Mouse (Mus musculus): ENCODE data around the gene Zdhhc23. TPM values are rescaled to one million over a fixed set of nuclear protein-coding genes. Genes with fewer than 3 reads are reported as not detected.

Gene Zdhhc23
- polyA plus RNA-seq, 1 experiment, result 0.40 TPM

DNA sequence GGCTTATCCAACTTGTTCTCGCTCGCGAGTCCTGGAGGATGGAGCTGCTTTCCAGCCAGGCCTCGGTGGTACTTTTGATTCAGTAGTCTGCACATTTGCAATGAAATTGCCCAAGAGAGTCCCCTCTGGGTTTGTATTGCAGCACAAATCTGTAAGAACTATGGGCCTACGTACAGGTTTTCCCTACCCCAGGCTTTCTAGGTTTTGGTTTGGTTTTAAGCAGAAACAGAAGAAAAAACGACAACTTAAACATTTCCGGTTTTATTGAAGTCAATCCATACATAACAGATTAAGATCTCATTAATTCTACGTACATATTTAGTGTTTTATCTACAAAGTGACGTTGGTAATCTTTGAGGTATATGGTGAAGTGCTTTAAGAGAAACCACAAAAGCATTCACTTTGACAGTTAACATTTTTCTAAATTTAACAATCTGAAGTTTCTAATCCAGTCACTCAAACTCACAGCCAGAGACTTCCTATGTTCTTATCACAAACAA lies 569 bp upstream of the Zdhhc23 start:
- no peak overlapping the region for H3K27ac ChIP-seq (replicated peaks; ENCODE audit: low read depth, low read length)
- peak overlapping the region; percentile 68 for H3K4me3 ChIP-seq (ENCODE audit: insufficient read depth, low read depth, low read length)

DNA sequence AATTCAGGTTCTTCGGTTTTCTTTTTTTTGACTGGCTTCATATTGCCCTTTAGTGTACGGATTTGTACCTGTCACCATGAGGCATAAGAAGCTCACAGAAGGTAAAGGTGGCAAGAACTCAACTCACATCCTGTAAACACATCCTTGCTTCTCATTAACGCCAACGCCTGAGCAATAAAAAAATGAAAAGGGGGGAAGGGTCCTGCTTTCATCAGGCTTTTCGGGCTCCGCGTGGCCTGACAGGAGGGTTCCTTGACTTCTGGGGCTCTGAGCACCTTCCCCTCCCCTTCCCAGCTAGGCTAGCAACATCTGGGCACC lies 622 bp downstream of the Zdhhc23 start:
- Histone ChIP-seq H3K27ac (replicated peaks; ENCODE audit: low read depth, low read length) (no peak overlapping the region), H3K4me3 (ENCODE audit: insufficient read depth, low read depth, low read length) (peak overlapping the region; percentile 68), H3K4me1 (ENCODE audit: control insufficient read depth, insufficient read depth, insufficient read length, low read length) (no peaks in the 10 kb centered on the region)

More for the DNA sequence above, 569 bp upstream of the Zdhhc23 start:
- no peaks in the 10 kb centered on the region for H3K4me1 ChIP-seq (ENCODE audit: control insufficient read depth, insufficient read depth, insufficient read length, low read length)

DNA sequence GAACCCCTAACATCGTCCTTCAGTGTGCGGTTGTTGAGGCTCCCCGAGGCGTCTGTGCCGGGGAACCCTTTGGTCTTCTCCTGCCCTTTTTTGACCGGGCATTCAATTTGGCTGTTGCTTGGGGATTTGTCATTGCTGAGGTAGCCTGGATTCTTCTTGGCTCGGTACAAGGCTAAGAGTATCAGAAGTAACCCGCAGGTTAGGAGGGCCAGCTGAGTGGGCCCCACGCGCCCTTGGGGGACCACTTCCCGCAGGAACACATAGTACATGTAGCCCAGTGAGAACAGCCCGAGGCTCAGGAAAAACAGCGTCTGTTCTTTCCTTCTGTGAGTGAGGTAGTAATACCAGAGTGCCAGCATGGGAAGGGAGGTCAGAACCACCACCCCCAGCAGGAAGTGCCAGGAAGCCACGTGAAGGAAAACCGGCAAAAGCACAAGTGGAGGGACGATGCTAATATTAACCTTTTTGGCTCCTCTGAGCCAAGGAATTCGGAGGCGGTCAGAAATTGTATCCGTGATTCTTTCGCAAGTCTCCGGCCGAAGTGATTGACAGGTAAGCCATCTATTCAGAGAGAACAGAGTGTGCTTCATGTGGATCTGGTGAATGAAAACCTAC lies 5.9 kb downstream of the Zdhhc23 start:
- Histone ChIP-seq H3K27ac (replicated peaks; ENCODE audit: low read depth, low read length) (no peak overlapping the region), H3K4me3 (ENCODE audit: insufficient read depth, low read depth, low read length) (no peak overlapping the region), H3K4me1 (ENCODE audit: control insufficient read depth, insufficient read depth, insufficient read length, low read length) (no peaks in the 10 kb centered on the region)

DNA sequence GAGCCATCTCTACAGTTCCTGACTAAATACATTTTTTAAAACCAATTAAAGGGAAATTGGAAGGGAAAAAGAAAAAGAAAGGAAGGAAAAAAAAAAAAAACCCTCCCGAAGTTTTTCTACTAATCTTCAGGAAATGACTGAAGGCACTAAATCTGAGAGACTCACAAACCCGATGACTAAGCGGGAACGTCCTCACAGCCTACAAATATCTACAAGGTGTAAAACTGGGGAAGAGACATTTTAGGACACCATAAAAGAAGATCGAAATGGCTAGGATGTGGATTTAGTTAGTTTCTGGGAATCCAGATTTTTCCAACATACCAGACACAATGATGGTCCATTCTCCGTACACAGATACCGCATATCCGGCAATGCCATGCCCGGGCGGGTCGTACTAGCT lies 6.4 kb downstream of the Zdhhc23 start:
- Histone ChIP-seq H3K27ac (replicated peaks; ENCODE audit: low read depth, low read length) (no peak overlapping the region), H3K4me1 (ENCODE audit: control insufficient read depth, insufficient read depth, insufficient read length, low read length) (no peaks in the 10 kb centered on the region), H3K4me3 (ENCODE audit: insufficient read depth, low read depth, low read length) (no peak overlapping the region)

DNA sequence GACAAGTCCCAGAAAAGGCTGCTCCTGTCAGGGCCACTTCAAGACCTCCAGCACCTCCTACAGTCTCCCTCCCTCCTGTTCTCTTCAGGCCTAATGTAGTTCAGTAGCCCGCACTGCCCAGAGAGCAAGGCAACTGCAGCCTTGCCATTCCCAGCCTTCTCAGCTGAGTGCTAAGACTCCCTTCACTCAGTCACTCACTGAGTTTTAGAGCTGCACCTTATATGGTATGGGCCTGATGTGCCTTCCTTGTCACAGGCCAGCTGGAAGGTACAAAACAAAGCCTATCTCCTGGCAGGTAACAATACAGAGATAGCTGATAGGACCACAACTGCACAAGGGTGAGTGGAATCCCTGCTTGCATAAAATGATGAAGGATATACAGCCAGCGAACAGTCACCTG lies 7.2 kb downstream of the Zdhhc23 start:
- Histone ChIP-seq H3K4me1 (ENCODE audit: control insufficient read depth, insufficient read depth, insufficient read length, low read length) (no peaks in the 10 kb centered on the region), H3K4me3 (ENCODE audit: insufficient read depth, low read depth, low read length) (no peak overlapping the region), H3K27ac (replicated peaks; ENCODE audit: low read depth, low read length) (no peak overlapping the region)

DNA sequence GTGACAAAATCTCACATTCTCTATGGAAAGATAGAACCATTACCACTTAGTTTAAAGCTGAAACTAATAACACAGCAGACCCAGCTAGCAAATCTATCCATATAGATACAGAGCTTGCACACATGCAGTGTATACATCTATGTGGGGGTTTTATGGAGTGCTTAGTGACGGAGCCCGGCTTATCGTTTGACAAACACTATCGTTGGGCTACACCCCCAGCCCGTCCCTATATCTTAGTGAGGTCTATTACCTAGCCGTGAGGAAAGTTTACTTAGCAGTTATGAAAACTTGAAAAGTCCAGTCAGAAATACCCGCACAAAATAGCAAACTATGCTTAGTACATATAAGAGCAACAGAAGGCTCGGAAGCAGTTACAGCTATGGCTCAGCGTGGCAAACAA lies 7.8 kb downstream of the Zdhhc23 start:
- H3K4me3 ChIP-seq (ENCODE audit: insufficient read depth, low read depth, low read length), result no peak overlapping the region
- H3K27ac ChIP-seq (replicated peaks; ENCODE audit: low read depth, low read length), result no peak overlapping the region

DNA sequence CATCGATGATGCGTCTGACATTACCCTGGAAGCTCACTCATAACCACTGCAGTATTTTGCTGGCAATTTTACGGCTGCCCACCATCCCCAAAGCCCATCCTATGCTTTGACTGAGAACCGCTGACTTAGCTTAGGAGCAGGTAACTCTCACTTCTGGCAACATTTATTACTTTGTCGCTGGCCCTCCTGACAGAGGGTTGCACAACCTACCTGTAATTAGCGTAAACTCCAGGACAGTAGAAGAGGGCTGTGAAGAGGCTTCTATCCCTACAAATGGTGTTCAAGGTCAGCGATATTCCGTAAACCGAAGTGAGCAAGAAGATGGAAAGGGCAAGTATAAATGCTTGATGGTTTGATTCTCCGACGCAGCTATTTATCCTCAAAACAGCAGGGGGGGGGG lies 8.4 kb downstream of the Zdhhc23 start:
- Histone ChIP-seq H3K4me1 (ENCODE audit: control insufficient read depth, insufficient read depth, insufficient read length, low read length) (no peaks in the 10 kb centered on the region), H3K4me3 (ENCODE audit: insufficient read depth, low read depth, low read length) (no peak overlapping the region), H3K27ac (replicated peaks; ENCODE audit: low read depth, low read length) (no peak overlapping the region)

More for the DNA sequence above, 7.8 kb downstream of the Zdhhc23 start:
- H3K4me1 ChIP-seq (ENCODE audit: control insufficient read depth, insufficient read depth, insufficient read length, low read length), result no peaks in the 10 kb centered on the region

DNA sequence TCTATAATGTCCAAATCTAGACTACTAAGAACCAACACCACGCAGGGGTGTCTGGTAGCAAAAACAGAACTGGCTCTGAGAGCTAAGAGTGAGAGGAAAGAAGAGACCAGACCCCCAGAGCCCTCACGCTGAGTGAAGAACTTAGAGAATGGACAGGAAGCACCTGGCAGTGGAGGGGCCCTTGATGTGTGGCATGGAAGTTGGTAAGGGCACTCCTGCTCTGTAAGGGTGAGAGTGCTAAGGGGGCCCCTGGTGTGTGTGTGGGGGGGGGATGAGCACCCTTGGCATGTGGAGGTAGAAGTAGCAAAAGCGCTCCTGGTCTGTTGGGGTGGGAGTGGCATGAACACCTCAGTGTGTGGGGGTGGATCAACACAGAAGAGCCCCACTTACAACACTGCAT lies 9.2 kb downstream of the Zdhhc23 start:
- no peak overlapping the region for H3K27ac ChIP-seq (replicated peaks; ENCODE audit: low read depth, low read length)
- no peaks in the 10 kb centered on the region for H3K4me1 ChIP-seq (ENCODE audit: control insufficient read depth, insufficient read depth, insufficient read length, low read length)
- H3K4me3 ChIP-seq (ENCODE audit: insufficient read depth, low read depth, low read length), result no peak overlapping the region

DNA sequence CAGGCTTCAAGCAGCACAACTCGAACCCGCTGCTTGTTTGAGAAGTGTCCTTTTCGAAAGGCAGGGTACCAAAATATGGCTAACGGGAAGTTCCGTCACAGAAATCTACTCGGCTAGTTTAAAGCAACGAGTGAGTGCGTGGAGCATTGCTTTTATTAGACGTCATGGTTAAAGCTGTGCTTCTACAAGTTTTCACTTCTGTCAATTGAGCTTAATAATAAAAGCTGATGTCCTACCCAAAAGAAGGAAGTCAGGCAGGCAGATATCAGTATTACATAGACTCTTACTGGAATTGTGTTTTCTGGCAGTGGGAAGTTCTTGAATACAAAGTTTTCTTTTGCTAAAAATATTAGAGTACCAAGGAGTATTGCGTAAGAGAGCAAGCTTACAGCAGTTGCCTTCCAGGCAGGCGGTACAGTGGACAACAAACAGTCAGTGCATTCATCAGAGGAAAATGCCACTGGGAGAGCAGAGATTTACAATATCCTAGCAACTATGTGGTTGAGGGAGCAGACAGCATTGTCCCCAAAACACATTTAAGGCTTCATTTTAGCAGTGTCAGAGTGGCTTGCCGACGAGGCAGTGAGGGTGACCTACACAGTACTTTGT lies 13.7 kb downstream of the Zdhhc23 start:
- H3K4me1 ChIP-seq (ENCODE audit: control insufficient read depth, insufficient read depth, insufficient read length, low read length), result no peaks in the 10 kb centered on the region
- H3K4me3 ChIP-seq (ENCODE audit: insufficient read depth, low read depth, low read length), result no peak overlapping the region
- peak overlapping the region; percentile 80 for H3K27ac ChIP-seq (replicated peaks; ENCODE audit: low read depth, low read length)

DNA sequence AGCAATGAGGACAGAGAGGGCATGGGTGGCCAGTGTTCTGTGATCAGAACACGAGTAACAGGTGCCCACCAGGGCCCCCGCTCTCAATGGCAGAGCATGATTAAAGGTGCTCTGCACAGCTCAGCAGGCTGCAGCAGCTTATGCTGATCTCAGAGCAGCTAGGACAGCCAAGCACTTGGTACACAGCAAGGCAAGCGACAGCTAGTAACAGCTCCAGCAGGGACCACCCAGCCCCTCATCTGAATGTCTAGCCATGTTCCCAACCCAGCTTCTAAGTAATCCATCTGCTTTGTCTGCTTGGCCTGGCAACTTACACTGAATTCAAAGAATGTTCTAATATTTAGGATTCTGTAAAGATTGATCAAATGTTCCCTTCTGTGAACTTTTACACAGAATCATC lies 15.8 kb downstream of the Zdhhc23 start:
- Histone ChIP-seq H3K27ac (replicated peaks; ENCODE audit: low read depth, low read length) (no peak overlapping the region), H3K4me1 (ENCODE audit: control insufficient read depth, insufficient read depth, insufficient read length, low read length) (no peaks in the 10 kb centered on the region), H3K4me3 (ENCODE audit: insufficient read depth, low read depth, low read length) (no peak overlapping the region)

DNA sequence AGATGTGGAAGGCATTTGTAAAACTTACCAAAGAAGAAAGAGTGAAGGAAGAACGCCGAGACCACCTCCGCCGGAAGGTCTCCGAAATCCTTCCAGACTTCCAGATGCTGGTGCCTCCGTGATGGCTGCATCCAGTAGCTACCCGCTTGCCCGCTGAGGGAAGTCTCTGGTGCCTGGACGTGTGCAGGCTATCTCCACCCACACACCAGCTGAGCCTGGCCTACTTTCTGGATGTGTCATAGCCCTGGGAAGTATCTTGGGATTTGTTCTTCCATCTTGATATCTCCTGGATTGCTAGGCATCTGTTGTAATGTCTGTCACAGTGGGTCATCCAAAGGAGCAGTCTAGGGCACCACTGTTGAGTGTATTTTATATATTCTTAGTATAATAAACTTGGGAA lies 16.3 kb downstream of the Zdhhc23 start:
- Histone ChIP-seq H3K4me3 (ENCODE audit: insufficient read depth, low read depth, low read length) (no peak overlapping the region), H3K4me1 (ENCODE audit: control insufficient read depth, insufficient read depth, insufficient read length, low read length) (no peaks in the 10 kb centered on the region), H3K27ac (replicated peaks; ENCODE audit: low read depth, low read length) (no peak overlapping the region)

DNA sequence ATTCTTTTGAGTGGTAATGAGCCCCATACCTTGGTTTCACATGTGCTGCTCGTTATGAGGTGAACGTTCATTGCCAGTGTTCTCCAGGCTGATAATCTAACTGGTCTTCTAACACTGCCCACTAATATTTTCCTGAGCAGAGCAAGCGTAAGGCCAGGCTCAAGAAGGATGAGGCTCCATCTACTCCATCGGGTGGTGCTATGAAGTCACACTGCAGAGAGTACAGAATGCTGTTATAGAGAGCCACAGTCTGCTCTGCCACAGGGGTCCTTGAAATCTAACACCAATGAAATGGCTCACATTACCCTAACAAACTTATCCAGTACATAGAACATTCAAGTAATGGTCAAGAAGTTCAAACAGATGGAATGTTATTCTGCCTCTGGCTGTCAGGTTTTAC lies 21.6 kb downstream of the Zdhhc23 start:
- Histone ChIP-seq H3K4me3 (ENCODE audit: insufficient read depth, low read depth, low read length) (no peak overlapping the region), H3K27ac (replicated peaks; ENCODE audit: low read depth, low read length) (no peak overlapping the region), H3K4me1 (ENCODE audit: control insufficient read depth, insufficient read depth, insufficient read length, low read length) (no peaks in the 10 kb centered on the region)

DNA sequence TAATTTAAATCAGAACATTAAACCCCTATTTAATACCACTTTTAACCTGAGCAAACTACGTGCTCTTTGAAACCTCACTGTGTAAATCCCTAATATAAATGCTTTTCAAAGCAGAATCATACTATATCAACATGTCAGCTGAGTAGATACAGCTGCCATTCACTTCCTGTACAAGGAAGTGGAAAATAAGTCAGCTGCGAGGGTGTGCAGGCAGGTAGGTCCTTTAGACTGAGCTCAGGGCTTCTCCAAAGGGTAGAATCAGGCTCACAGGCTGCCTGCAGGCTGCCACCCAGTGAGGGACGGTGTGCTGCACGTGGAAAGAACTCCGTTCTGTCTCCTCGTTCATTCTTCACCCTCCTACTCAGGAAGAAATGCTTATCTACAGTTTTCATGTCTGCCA lies 24.7 kb downstream of the Zdhhc23 start:
- Histone ChIP-seq H3K4me1 (ENCODE audit: control insufficient read depth, insufficient read depth, insufficient read length, low read length) (no peaks in the 10 kb centered on the region), H3K27ac (replicated peaks; ENCODE audit: low read depth, low read length) (no peak overlapping the region), H3K4me3 (ENCODE audit: insufficient read depth, low read depth, low read length) (no peak overlapping the region)

DNA sequence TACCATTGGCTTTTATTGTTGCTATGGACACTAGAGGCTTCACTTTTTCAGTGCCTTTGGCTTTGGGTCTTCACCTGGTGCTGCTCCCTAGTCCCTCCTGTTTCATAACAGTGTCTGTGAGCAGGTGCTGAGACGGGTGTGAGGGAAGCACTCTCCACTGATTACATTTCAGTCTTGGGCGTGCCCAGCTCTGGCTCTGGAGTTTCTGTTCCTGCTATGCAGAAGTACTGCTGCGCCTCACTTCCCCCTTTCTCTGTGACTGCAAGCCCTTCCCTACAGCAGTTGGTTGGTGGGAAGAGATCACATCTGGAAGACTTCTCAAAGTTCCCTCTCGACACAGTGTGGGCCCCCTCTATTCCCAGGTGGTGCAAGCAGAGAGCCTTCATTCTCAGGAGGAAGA lies 28.0 kb downstream of the Zdhhc23 start:
- Histone ChIP-seq H3K4me3 (ENCODE audit: insufficient read depth, low read depth, low read length) (no peak overlapping the region), H3K4me1 (ENCODE audit: control insufficient read depth, insufficient read depth, insufficient read length, low read length) (no peaks in the 10 kb centered on the region), H3K27ac (replicated peaks; ENCODE audit: low read depth, low read length) (0 out of 2 replicates have a peak overlapping the region, but pooled peaks have one; percentile 11)

DNA sequence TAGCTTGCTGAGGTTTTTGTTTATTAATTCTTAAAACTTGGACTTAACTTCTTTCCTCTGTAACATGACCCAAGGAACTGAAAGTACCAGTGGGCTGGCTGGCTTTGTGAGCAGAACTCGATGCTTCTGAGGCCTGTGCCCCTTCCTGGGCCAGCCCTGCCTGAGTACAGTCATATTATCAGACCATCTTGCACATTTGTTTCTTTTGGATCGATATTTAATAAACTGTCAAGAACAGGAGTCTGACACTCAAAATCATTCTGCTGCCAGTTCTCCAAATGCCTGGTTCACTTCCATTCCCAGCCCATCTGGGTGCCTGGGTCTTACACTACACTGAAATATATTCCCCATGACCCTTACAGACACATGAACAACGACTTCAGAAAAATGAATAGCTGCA lies 33.7 kb downstream of the Zdhhc23 start:
- Histone ChIP-seq H3K4me3 (ENCODE audit: insufficient read depth, low read depth, low read length) (no peak overlapping the region), H3K4me1 (ENCODE audit: control insufficient read depth, insufficient read depth, insufficient read length, low read length) (no peaks in the 10 kb centered on the region), H3K27ac (replicated peaks; ENCODE audit: low read depth, low read length) (no peak overlapping the region)

DNA sequence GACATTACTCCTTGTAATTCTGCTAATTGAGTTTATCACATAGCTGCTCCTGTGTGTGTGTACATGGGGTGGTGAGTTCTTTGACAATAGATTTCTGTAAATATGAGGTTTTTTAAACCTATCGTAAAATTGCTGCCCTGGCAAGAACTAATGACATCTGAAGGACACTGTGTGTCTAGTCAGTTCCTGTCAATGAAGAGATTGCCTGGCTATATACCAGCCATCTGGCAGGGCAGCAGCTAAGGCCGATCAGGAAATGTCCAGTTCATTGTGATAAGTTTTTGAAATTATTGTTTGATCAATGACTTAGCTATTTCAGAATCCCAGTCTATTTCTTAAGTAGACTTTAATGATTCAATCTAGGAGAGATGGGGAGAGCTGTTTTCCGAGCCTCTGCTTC lies 34.2 kb downstream of the Zdhhc23 start:
- Histone ChIP-seq H3K27ac (replicated peaks; ENCODE audit: low read depth, low read length) (no peak overlapping the region), H3K4me3 (ENCODE audit: insufficient read depth, low read depth, low read length) (no peak overlapping the region), H3K4me1 (ENCODE audit: control insufficient read depth, insufficient read depth, insufficient read length, low read length) (no peaks in the 10 kb centered on the region)

Measured in brown adipose tissue, adult 24 weeks (tissue).